Mouse (Mus musculus) fat pad, adult 2 months (tissue): ENCODE measurements around the gene Gm17409.

ENCODE experiments used
- DNase-seq: peaks from one replicate; pipeline ENCODE4 v3.0.0-alpha.2; 2011; ENCODE audit warnings: low read depth, low spot score; ENCODE audit errors: extremely low read depth

Gene Gm17409

DNA sequence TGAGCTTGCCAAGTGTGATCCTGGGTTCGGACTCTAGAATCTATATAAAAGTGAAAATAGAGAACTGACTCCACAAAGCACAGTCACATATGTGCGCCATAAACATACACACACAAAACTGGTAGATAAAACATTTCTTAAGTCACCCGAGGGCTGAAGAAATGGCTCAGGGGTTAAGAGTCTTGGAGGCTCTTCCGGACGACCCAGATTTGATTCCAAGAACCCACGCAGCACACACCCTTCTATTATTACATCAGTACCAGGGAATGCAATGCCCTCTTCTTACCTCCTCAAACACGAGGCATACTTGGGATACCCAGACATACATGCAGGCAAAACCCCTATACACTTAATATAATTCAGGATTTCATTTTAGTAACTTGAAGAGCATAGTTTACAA is at the start of gene Gm17409:
Gm17409 (plus strand) TSS at position 301 of the 400 bp plus-strand sequence.
- DNase-seq = no peak

DNA sequence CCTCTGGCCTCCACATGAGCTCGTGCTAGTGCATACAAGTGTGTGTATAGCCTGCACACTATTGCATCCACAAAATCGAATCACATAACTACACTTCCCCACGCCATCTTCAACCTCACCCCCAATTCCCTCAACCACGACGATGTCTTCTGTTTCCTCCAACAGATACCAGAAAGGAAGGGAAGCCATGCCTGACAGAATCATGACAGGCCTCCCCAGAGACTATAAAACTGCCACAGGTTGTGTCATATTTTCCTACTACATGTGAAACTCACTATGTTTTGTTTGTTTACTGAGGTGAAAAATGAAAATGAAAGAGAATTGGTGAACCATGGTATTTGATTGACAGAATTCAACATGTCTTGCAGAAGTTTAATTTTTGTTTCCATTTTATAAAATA is 46.6 kb upstream of the Gm17409 start:
- DNase-seq = no peak

DNA sequence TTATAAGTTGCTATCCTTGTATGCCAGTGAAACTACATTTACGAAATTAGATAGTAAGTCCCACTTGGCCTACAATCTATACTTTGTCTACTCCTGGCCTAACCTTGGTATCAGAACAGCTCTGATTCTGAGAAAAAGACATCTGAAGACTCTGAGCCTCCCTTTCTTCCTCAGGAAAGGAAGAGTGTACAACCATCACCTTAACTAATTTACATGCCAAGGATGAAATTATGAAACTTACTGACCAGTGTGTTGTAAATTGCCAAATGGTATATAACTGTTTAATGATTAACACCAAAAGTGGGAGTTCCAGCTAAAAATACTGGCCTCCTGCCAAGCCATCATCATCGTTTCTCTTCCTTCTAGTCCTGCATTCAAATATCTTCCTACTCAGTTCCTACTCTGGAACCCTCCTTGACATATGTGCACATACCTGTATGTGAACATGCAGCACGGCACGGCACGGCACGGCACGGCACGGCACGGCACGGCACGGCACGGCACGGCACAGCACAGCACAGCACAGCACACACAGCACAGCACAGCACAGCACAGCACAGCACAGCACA is 44.4 kb upstream of the Gm17409 start:
- no peak for DNase-seq

DNA sequence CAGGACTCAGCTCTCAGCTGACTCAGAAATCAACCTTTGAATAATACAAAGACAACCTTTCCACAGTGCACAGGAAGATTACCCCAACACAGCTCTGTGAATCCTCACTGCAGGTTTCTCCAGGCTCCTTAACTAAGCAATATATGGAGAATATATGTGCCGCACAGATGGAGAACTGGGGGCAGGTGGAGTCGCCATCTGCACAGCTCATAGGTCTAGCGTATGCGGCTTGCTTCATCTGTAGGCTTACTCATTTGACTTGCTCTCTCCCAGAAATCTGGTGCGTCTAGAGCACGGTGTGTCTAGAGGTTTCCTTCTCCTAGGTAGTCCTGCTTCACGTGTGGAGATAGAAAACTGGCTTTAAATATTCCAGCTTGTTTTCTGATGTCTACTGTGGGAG is 37.7 kb upstream of the Gm17409 start:
- DNase-seq = no peak

DNA sequence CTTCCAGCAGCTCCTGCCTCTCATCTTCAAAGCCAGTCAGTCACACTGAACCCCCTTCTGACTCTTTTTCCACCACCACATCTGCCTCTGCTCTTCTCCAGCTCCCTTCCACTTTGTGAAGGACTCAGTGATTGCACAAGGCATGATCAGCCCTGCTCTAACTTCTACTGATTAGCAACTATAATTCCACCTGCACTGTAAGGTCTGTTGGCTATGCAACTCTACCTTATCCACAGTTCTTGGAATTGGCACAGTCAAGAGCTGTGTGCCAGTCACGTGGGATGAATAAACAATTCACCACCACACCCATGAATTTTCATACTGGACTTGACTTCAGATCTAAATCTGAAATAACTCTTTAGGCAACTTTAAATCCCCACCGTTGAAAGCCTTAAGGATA is 36.6 kb upstream of the Gm17409 start:
- no peak for DNase-seq

DNA sequence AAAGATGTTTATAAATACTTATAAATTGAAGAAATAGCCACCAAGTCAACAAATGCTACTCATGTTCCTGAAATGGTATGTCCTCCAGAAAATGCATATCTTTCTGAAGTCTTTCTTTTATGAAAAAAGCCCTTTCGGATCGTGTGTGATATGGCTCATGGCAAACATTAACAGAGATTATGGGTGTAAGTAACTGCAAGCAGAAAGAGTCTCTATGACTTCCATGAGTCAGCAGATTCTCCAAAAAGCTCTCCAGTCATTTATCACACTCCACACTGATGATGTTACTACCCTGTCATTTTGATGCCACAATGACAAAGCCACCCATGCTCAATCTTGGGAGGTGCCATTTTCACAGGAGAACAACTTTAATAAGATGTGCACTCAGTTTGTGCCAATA is 35.5 kb upstream of the Gm17409 start:
- DNase-seq = no peak

DNA sequence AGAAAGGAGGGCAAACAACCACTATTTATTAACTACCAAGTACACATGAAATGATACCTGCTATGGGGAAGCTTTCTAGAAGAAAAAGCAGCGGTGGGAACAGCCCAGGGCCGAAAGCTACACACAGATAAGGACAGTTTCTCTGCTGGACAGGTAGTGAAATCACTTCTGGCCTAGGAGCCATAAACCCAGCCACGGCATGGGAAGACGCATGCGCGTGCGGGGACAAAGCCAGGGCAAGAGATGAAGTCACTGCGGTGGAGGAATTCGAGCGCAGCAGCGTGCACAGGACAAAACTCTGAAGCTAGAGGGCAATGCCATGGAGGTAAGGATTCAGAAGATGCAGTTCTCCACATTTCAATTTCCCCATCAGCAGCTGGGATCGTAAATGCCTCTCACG is 34.4 kb upstream of the Gm17409 start:
- no peak for DNase-seq

DNA sequence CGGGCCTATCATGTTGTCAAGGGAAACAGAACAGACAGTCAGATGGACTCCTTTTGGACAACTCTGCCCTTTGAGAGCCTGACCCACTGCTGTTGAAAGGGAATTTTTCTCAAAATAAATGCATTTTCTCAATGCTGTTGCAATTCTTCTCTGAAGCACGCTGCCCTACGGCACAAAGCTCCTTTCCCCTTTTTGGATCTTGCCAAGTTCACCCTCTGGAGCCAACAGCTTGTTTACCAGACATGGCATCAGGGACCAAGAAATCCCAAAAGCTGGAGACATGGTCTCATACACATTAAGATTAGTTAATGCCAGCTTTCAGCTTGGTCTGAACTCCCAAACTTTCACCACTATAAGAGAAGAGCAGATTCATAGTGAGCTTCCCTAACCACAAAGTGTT is 33.0 kb upstream of the Gm17409 start:
- no peak for DNase-seq

DNA sequence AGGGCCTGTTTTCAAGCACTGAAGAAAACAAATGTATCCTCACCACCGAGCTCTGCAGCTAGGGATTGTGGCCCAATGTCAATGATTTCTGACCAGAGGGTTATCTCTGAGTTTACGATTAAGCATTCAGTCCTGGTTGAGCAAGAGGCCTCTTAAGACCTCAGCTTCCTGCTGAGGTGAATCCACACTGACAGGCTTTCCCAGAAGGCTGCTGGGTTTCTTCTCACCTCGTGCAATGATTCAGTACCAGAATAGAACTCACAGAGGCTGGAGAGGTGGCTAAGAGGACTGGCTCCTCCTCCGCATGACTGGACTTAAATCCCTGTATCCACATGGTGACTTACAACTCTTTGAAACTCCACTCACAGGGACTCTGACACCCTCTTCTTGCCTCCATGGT is 26.8 kb upstream of the Gm17409 start:
- DNase-seq = no peak

DNA sequence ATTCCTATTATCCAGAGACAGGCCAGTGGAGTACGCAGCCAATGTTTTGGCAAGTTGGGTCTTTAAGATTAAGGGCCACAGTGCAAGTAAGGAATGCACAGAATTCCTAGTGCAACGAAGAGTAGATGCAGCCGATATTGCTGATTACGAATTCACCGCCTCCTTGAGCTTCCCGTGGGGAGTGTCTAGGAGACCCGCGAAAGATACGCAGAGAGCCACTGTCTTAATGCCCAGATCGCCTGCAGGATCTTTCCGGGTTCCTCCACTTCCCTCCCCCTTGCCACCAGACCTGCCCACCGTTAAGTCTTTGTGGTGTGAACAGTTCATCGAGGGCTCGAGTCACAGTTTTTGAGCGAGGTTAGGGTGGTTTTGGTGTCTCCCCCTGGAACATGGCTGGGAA is 22.9 kb upstream of the Gm17409 start:
- no peak for DNase-seq

DNA sequence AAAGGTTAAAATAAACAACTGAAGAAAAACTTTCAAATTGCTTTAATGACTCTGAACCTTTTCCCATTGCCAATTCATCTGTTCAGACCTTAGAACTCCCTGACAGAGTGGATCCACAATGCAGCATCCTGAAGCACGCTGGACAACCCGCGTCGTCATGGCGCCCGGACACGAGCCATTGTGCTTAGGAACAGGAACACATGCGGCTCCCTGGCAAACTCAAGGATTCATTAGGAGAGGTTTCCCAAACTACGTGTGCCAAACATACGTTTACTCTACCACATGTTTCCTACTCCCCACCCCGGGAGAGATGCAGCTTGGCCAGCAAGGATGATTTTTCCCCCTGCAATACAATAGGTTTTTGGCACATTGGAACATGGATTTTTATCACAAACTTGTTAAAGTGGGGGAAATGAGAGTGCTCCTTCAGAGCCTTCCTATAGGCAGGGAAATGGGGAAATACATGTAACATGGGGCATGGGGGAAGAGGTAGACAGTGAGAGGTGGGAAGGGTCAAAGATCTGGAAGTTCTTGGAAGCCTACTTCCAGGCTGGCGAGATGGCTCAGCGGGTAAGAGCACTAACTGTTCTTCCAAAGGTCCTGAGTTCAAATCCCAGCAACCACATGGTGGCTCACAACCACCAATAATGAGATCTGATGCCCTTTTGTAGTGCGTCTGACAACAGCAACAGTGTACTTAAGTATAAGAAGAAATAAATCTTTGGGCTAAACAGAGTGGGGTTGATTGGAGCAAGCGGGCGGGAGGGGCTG is 15.6 kb upstream of the Gm17409 start:
- DNase-seq = no peak

DNA sequence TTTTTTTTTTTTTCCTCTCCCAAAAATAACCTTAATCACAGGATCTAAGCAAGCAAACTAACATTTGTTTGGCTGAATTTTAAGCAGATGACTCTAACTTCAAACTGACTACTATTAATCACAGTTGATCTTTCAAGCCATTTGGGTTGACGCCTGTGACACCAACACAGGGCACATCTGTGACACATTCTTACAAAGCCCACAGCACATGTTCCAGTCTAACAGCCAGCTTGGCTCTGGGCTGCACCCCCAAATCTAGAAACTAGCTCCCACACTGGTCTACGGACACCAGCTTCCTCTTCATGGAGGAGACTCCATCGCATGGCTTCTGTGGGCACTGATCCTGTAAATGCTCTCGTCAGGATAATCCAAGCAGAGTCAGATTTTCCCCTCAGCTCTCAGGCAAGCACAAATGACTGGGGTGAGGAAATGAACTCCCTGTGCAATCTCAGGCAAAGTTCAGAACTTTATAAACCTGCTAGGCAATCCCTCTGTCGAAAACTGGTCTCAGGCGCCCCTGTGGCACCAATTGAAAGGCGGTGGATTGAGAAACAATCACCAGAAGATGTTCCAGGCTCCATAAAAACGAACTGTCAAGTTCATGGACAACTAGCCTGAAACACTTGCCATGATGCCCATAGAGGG is 13.0 kb upstream of the Gm17409 start:
- no peak for DNase-seq

DNA sequence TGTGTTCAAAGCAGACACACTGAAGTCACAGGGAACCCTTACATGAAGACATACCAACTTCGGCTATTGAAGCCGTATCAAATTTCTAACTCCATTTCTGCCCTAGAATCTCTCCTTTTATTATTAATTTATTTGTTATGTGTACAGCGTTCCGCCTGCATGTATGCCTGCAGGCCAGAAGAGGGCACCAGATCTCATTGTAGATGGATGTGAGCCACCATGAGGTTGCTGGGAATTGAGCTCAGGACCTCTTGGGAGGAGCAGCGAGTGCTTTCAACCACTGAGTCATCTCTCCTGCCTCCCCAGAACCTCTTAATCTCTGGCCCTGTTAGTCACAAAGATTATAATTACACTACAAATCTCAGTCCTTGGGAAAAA is 12.4 kb upstream of the Gm17409 start:
- DNase-seq = no peak

DNA sequence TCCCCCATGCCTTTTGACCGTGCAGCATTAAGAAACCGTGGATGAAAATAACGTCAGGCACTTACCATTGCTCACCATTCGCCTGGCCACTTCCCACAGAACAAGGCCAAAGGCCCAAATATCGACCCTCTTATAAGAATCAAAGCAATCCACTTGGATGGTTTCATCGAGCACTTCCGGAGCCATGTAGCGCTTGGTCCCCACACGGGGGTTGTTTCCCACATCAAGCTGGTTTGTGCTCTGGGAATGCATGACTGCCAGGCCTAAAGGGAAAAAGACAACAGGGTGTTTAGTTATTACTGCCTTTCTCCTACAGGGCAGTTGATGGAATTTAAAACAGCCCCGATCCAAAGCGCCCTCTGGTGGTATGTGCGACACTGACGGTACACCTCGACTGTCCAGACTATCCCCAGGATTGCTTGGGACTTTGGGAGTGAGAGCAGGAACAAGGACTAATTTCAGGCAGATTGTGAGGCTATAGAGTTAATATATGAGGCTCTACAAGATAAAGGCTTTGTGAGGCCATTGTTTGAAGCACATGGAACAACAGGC is 11.0 kb upstream of the Gm17409 start:
- DNase-seq = no peak

DNA sequence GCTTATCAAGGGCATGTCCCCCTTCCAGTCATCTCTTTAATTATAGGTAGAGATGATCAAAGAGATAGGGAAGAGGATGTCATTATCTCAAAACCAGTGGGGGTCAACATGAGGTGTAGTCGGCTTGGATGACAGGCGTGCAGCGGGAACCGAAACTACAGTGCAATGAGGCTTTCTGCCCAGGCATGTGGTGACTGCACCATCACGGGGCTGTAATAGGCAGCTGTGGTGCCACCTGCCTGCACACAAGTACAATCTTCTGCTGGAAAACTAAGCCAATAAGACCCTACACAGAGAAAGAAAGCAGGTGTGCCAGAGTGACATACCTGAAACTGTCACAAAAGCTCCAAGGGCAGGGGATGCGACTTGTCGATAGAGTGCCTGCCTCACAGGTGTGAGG is 374 bp downstream of the Gm17409 start:
- DNase-seq = no peak

DNA sequence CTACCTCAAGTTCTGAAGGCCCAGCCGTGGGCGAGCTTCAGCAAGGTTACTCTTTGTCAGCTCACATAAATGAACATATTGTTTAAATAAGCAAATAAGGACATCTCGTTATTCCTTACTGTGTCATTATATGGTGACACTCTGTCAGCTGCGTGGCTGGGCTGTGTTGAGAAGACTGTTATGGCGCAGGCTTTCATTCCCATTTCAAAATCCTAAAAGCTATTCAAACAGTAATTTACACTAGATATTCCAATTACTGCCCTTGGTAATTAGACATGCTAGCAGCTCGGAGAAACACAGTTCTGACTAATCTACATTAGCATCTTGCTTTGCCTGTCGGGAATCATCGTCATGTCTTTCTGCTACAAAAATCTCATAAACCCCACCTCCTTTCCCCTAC is 5.7 kb downstream of the Gm17409 start:
- DNase-seq = no peak

DNA sequence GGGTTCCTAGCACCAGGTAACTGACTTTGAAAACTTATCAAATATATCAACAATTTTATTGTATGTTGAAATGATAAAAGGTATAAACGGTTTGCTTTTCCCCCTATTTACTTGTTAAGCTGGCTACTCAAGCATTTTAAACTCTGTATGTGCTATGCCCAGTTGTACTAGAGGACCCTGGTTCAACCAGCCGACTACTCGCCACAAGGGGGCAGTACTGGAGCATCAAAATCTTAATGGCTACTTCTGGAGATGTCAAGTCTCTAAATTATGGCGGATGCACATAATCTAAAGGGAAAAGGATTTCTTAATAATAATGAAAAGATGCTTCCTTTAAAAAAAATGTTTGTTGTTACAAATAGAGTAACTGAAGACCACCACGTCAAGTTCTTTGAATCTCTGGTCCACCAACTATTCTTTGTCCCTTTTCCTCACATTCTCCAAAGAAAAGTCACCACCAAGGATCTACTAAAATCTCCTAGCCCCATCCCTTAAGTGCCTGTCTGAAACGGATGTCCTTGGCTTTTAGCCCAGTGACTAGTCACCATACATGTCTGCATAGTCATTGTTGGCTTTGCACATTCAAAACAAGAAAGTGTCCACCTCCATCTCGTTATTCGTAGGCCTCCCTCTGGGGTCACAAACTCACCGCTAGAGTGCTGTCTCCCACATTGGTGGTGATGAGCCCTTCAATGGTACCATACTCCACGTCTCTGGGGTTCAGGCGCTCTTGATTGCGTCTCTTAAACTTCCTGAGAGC is 7.2 kb downstream of the Gm17409 start:
- no peak for DNase-seq

DNA sequence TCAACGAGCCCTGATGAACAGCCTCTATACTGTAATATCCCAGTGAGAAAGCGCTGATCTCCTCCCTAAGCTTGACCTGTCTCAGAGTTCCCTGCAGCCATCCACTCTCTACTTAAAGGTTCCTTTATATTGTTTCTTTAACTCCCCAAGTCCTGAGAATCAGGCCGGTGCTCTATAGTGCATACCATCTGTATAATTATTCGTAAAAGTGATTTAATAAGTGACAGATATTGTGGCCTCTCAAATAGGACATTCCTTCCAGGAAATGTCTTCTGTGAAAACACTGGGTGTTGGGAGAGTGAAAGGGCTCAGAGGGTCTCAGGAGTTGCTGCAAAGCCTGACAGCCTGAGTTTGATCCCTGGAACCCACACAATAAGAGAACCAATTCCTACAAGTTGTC is 8.2 kb downstream of the Gm17409 start:
- no peak for DNase-seq

DNA sequence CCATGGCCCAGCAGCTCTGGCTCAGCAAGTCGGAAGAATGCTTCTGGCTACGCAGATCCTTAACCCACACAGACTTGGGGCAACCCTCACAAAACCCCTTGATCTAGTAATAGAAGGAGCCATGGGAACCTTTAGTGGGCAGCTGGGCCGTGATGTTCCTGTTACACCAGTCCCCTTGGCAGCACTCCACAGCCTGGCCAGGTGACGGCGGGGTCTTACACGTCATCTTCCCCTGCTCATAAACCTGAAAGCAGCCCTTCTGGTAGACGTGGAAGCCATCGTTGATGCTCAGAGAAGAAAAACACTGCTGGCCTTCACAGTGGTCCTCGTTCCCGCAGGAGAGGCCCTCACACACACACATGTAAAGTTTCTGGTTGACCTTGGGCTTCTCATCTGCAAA is 9.6 kb downstream of the Gm17409 start:
- DNase-seq = no peak

DNA sequence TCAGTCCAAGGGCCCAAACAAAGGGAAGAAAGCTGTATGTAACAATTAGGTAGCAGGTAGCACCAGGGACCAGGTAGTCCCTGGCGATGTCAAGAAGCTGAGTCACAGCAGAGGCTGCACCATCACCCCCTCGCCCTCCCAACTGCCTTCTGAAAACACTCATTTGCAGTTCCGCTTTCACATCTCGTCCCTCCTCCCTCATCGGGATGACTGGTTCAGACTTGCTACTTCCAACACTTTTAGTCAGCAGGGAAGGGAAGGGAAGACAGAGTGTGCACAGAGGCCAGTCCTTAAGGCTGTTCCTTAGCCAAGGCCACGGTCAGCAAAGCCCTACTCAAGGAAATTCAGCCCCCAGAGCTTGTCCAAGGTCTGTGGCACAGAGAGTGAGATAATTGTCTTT is 10.8 kb downstream of the Gm17409 start:
- no peak for DNase-seq

DNA sequence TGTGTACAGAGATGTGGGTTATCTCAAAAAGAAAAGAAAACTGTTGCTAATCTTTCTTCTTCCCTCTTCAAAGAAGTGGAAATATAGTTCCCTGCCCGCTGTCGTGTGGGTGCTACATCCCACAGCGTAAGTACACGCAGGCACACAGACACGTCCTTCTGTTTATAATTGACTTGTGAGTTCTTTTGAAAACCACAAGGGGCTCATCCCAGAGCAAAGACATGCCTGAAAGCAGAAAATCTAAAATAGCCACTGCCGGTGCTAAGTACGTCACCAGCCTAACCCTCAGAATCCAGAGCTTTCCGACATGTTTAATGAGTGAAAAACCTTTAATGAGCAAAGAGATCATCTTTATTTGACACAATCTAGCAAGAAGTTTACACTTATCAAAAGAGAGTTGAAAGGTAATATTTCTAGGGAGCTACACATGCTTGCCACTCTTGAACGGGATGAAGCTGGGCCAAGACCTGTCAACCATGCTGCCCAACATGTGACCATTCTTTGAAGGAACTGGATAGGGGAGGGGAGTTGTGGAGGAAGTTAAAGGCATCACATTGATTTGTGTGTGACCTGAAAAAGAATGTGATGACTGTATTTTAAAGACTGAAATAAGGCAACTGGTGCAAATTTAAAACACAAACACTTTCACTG is 11.7 kb downstream of the Gm17409 start:
- no peak for DNase-seq
